Mouse (Mus musculus) brain, embryonic 14.5 days (tissue): ENCODE data around the gene Chd2. TPM values are rescaled to one million over a fixed set of nuclear protein-coding genes. Genes with fewer than 3 reads are reported as not detected.
A peak's percentile ranks its signal among the peaks of the same experiment; 100 is the strongest.

Experiments
- DNase-seq: peaks from one replicate; pipeline ENCODE4 v3.0.0-alpha.2; 2011; ENCODE audit warnings: low read depth
- CTCF ChIP-seq: fragments of 200-500 bp; IDR thresholded peaks from 2 replicates; pipeline ENCODE4 v1.5.1; 2012; ENCODE audit warnings: inconsistent platforms, mild to moderate bottlenecking, moderate library complexity, borderline replicate concordance; ENCODE audit not compliant: insufficient read depth, insufficient read length; ENCODE audit errors: extremely low read depth
- POLR2A ChIP-seq: fragments of 200-500 bp; IDR thresholded peaks from 2 replicates; pipeline ENCODE4 v1.6.1; 2012; ENCODE audit warnings: mild to moderate bottlenecking, inconsistent platforms, borderline replicate concordance; ENCODE audit not compliant: poor library complexity, insufficient read depth, insufficient read length, severe bottlenecking; ENCODE audit errors: extremely low read depth
- polyA plus RNA-seq: library from polyadenylated mRNA; depleted of rRNA; stranded (reverse); fragments of >200 nt; gene quantifications from 2 replicates; pipeline ENCODE4 v1.2.3, GENCODE M21; 2012

Gene Chd2
- polyA plus RNA-seq, 1 experiment: 54.9 TPM

- DNase-seq: peak; percentile 96
- TF ChIP-seq POLR2A (no peak), CTCF (peak; percentile 17; the same call in 1 of the 2 replicates)
These were observed 141.3 kb downstream of the Chd2 start for GRCm38 (mm10) chr7:73400051-73400916.

- DNase-seq: peak; percentile 94
- TF ChIP-seq CTCF (peak; percentile 80), POLR2A (no peak)
These were observed 142.1 kb downstream of the Chd2 start for GRCm38 (mm10) chr7:73399501-73400044.

GRCm38 (mm10) chr7:73398806-73399442, 142.7 kb downstream of the Chd2 start:
- no peak for TF ChIP-seq CTCF
- no peak for DNase-seq

- TF ChIP-seq CTCF (no peak), POLR2A (no peak)
- peak; percentile 82 for DNase-seq
These were observed 143.3 kb downstream of the Chd2 start for GRCm38 (mm10) chr7:73398319-73398718.

- TF ChIP-seq POLR2A (no peak), CTCF (no peak)
- DNase-seq: peak; percentile 70
These were observed 147.6 kb downstream of the Chd2 start for GRCm38 (mm10) chr7:73394013-73394409.

- TF ChIP-seq CTCF (no peak), POLR2A (no peak)
- peak; percentile 73 for DNase-seq
These were observed 148.2 kb downstream of the Chd2 start for GRCm38 (mm10) chr7:73393307-73394012.

GRCm38 (mm10) chr7:73392359-73392758, 149.3 kb downstream of the Chd2 start:
- DNase-seq: peak; percentile 63
- TF ChIP-seq CTCF: no peak
- no peak for TF ChIP-seq POLR2A

GRCm38 (mm10) chr7:73391518-73392321, 149.9 kb downstream of the Chd2 start:
- TF ChIP-seq CTCF (no peak), POLR2A (no peak)

GRCm38 (mm10) chr7:73391002-73391517, 150.6 kb downstream of the Chd2 start:
- TF ChIP-seq CTCF (no peak), POLR2A (peak; percentile 45; the same call in 1 of the 2 replicates)
- DNase-seq: peak; percentile 95

More at GRCm38 (mm10) chr7:73391518-73392321, 149.9 kb downstream of the Chd2 start:
- DNase-seq: peak; percentile 86

GRCm38 (mm10) chr7:73390426-73391001, 151.1 kb downstream of the Chd2 start:
- peak; percentile 73 for DNase-seq
- TF ChIP-seq POLR2A (no peak), CTCF (no peak)
